Mouse (Mus musculus): Measurements from ENCODE around the gene Gpc2. TPM values are rescaled to one million over a fixed set of nuclear protein-coding genes. Genes with fewer than 3 reads are reported as not detected.

Gpc2 gene
- total RNA-seq (2014; rRNA removed) (102 and 104 TPM in 2 replicates), polyA plus RNA-seq (2015; fragmentation: Nextera tagmentation; extraction: Ambion mirVana) (35.0 and 35.9 TPM in 2 replicates)

DNA sequence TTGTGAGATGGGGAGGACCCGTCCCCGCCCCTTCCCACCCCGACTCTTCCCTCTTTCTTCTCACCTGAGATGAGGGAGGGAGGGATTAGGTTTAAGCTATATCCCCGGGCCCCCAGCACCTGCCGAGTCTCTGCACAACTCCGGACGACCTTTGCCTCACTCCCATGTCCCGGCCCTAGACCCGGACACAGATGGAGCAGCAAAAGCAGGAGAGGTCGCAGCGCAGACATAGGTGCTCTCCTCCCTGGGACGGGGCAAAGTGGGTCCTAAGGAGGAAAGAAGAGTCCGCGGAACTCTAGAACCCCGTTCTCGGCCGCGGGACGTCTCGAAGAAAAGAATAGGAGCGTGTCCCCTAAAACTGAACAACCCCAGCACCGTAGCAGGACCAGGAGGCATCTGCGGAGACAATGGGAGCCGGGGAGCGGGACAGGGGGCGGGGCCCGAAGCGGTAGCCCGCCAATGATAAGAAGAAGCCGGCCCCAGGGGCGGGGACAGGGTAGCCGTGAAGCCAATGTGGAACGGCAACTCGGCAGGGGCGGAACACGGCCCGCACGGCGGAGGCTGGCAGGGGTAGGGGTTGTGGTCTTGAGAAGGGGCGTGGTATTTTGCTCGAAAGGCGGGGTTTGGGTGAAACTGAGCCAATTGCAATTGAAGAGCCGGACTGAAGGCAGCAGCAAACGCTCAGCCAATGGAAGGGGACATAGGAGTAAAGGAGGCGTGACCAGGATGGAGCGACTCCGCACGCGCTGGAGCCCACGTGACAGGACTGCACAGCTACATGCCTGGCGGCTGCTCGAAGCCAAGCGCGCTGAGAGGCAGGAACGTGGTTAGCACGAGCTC lies at the start of gene Gpc2, which contains the start of the genes Gm43720 and Stag3:
Gene Gpc2, minus strand, starts transcription at position 421 of the 840 bp plus-strand sequence.
Gene Gm43720, minus strand, starts transcription at position 374 of the 840 bp plus-strand sequence.
Gene Stag3, plus strand, starts transcription at position 656 of the 840 bp plus-strand sequence.
- ATAC-seq: peak; percentile 99
- Histone ChIP-seq H3K4me2 (ENCODE audit: low read depth, low read length) (peak within 1 kb of the TSS; percentile 70), H3K4me1 (ENCODE audit: insufficient read depth, low read length) (no peaks in the 10 kb centered on the region; the same call in 1 of the 2 replicates), H3K36me3 (ENCODE audit: insufficient read depth, low read length) (no peaks in the 10 kb centered on the region), H3K9ac (replicated peaks; ENCODE audit: low read length) (peak within 1 kb of the TSS; percentile 62), H3K27ac (peak within 1 kb of the TSS; percentile 63; the same call in 1 of the 2 replicates), H3K4me3 (ENCODE audit: low read length) (peak within 1 kb of the TSS; percentile 66), H3K27me3 (ENCODE audit: insufficient read depth, low read length) (no peaks in the 10 kb centered on the region), H3K9me3 (ENCODE audit: low read length) (no peaks in the 10 kb centered on the region)
- TF ChIP-seq CTCF (IDR thresholded peaks at IDR 0.05; ENCODE audit: low read depth): peak; percentile 24; the same call in 1 of the 2 replicates
- under 1% methylated on average over 56 of the region's 56 CpGs for WGBS
- peak; percentile 98 for DNase-seq (ENCODE audit: low spot score)

DNA sequence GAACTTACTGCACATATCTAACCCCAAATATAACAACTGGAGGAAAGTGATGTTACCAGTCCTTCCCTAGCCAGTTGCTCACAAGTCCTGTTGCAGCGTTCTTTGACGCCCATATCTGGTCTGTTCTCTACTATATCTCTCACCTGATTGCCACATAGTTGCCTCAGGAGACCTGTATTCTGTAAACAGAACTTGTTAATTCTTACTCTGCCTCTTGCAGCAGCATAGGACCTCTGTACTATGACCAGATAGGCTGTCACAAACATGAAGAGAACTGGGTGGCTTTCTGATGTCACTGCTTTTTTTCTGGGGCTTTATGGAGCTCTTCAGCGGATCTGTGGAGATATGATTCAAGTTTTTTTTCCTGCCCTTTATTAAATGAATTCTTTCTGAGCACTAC lies 33.0 kb upstream of the Gpc2 start:
- DNase-seq (ENCODE audit: low spot score) (no peak), ATAC-seq (no peak)
- WGBS: 90% methylated on average over 3 of the region's 3 CpGs
- H3K4me2 ChIP-seq (ENCODE audit: low read depth, low read length): no peak overlapping the region
- no peak overlapping the region for H3K4me3 ChIP-seq (ENCODE audit: low read length)
- no peak overlapping the region for H3K9ac ChIP-seq (replicated peaks; ENCODE audit: low read length)
- no peaks in the 10 kb centered on the region for H3K36me3 ChIP-seq (ENCODE audit: insufficient read depth, low read length)
- H3K27me3 ChIP-seq (ENCODE audit: insufficient read depth, low read length): no peaks in the 10 kb centered on the region
- H3K27ac ChIP-seq: no peak overlapping the region
- no peak for TF ChIP-seq CTCF (IDR thresholded peaks at IDR 0.05; ENCODE audit: low read depth)
- no peaks in the 10 kb centered on the region for H3K9me3 ChIP-seq (ENCODE audit: low read length)
- H3K4me1 ChIP-seq (ENCODE audit: insufficient read depth, low read length): no peaks in the 10 kb centered on the region

DNA sequence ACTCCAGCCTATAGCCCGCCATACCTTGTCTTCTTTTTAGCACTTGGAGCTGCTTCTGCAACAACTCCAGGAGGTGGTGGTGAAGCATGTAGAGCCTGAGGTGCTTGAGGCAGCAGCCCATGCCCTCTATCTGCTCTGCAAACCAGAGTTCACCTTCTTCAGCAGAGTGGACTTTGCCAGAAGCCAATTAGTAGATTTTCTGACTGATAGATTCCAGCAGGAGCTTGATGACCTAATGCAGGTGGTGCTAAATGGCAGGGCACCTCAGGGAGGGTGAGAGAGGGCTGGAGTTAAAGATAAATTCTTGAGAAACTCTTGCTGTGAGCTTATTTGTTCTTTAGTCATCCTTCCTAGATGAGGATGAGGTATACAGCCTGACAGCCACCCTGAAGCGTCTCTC lies 19.8 kb upstream of the Gpc2 start:
- no peak for DNase-seq (ENCODE audit: low spot score)
- Histone ChIP-seq H3K9ac (replicated peaks; ENCODE audit: low read length) (no peak overlapping the region), H3K4me2 (ENCODE audit: low read depth, low read length) (no peak overlapping the region), H3K4me1 (ENCODE audit: insufficient read depth, low read length) (no peaks in the 10 kb centered on the region), H3K27ac (no peak overlapping the region), H3K4me3 (ENCODE audit: low read length) (no peak overlapping the region), H3K27me3 (ENCODE audit: insufficient read depth, low read length) (no peaks in the 10 kb centered on the region), H3K36me3 (ENCODE audit: insufficient read depth, low read length) (peaks cover 15% of the 10 kb centered on the region; the same call in 1 of the 2 replicates), H3K9me3 (ENCODE audit: low read length) (no peaks in the 10 kb centered on the region)
- TF ChIP-seq CTCF (IDR thresholded peaks at IDR 0.05; ENCODE audit: low read depth): no peak
- WGBS: 81% methylated on average over 2 of the region's 2 CpGs
- no peak for ATAC-seq

DNA sequence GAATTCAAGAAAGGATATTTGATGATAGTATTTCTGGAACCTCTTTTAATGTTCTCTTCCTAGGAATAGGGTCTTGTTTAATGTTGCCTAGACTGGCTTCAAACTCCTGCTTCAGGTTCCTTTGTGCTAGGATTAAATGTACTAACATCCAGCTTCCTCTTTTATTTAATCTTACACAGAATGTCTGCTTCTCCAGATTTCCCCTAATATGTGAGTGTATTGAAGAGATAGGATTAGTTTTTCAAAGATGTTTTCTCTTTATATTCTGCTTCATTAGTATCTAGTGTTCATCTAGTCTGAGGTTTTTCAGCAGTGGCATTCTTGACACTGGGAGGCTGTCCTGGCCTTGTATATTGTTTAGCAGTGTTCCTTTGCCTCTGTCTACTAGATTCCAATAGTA lies 14.4 kb upstream of the Gpc2 start:
- Histone ChIP-seq H3K27ac (no peak overlapping the region), H3K27me3 (ENCODE audit: insufficient read depth, low read length) (no peaks in the 10 kb centered on the region), H3K9ac (replicated peaks; ENCODE audit: low read length) (no peak overlapping the region), H3K4me3 (ENCODE audit: low read length) (no peak overlapping the region), H3K4me1 (ENCODE audit: insufficient read depth, low read length) (no peaks in the 10 kb centered on the region), H3K9me3 (ENCODE audit: low read length) (no peaks in the 10 kb centered on the region), H3K36me3 (ENCODE audit: insufficient read depth, low read length) (0 out of 2 replicates have a peak, but pooled peaks cover 15% of the 10 kb centered on the region), H3K4me2 (ENCODE audit: low read depth, low read length) (no peak overlapping the region)
- no peak for TF ChIP-seq CTCF (IDR thresholded peaks at IDR 0.05; ENCODE audit: low read depth)
- DNase-seq (ENCODE audit: low spot score): no peak
- no peak for ATAC-seq

DNA sequence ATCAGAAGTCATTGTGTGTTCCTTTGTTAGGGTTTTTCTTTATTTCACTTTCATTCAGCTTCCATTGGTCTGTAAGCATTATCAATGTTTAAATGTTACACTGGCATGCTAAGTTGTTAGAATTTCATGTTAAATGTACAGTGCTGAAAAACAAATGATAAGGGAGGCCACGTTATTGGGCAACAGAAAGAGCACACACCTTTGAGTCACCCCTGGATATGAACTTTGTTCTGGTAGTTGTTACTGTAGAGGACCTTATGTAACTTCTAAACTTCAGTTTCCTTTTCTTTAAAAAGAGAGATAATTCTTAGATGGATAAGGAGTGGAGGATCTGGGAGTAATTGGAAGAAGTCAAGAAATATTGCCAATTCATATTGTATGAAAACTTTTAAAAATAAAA lies 11.8 kb upstream of the Gpc2 start:
- Histone ChIP-seq H3K27ac (no peak overlapping the region), H3K4me3 (ENCODE audit: low read length) (no peak overlapping the region), H3K9ac (replicated peaks; ENCODE audit: low read length) (no peak overlapping the region), H3K4me1 (ENCODE audit: insufficient read depth, low read length) (no peaks in the 10 kb centered on the region), H3K27me3 (ENCODE audit: insufficient read depth, low read length) (no peaks in the 10 kb centered on the region), H3K4me2 (ENCODE audit: low read depth, low read length) (no peak overlapping the region), H3K36me3 (ENCODE audit: insufficient read depth, low read length) (0 out of 2 replicates have a peak, but pooled peaks cover 12% of the 10 kb centered on the region), H3K9me3 (ENCODE audit: low read length) (no peaks in the 10 kb centered on the region)
- DNase-seq (ENCODE audit: low spot score) (no peak), ATAC-seq (no peak)
- no peak for TF ChIP-seq CTCF (IDR thresholded peaks at IDR 0.05; ENCODE audit: low read depth)
- WGBS: 82% methylated on average over 1 of the region's 1 CpGs

DNA sequence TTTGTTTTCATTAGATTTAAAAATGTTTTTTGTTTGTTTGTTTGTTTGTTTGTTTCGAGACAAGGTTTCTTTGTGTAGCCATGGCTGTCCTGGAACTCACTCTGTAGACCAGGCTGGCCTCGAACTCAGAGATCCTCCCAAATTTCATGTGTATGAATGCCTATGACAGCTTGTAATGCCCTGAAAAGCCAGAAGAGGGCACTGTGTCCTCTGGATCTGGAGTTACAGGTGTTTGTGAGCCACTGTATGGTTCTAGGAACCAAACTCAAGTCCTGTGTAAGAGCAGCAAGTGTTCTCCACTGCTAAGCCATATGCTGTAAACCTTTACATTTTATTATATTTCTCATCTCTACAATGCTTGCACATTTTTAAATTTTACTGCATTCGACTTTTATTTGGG lies 8.1 kb upstream of the Gpc2 start:
- no peak for ATAC-seq
- H3K9me3 ChIP-seq (ENCODE audit: low read length): no peaks in the 10 kb centered on the region

More for the DNA sequence above, 8.1 kb upstream of the Gpc2 start:
- Histone ChIP-seq H3K4me3 (ENCODE audit: low read length) (no peak overlapping the region), H3K9ac (replicated peaks; ENCODE audit: low read length) (no peak overlapping the region), H3K27me3 (ENCODE audit: insufficient read depth, low read length) (no peaks in the 10 kb centered on the region), H3K36me3 (ENCODE audit: insufficient read depth, low read length) (0 out of 2 replicates have a peak, but pooled peaks cover 6% of the 10 kb centered on the region), H3K27ac (no peak overlapping the region), H3K4me1 (ENCODE audit: insufficient read depth, low read length) (no peaks in the 10 kb centered on the region), H3K4me2 (ENCODE audit: low read depth, low read length) (no peak overlapping the region)
- peak; percentile 8; the same call in 1 of the 2 replicates for TF ChIP-seq CTCF (IDR thresholded peaks at IDR 0.05; ENCODE audit: low read depth)
- WGBS: 72% methylated on average over 3 of the region's 3 CpGs
- DNase-seq (ENCODE audit: low spot score): no peak
